Mouse (Mus musculus): ENCODE results near the gene Ablim1. TPM values are rescaled to one million over a fixed set of nuclear protein-coding genes. Genes with fewer than 3 reads are reported as not detected.
A peak's percentile ranks its signal among the peaks of the same experiment; 100 is the strongest.

The Ablim1 gene
- polyA plus RNA-seq, 1 experiment from 2014 or later = 41.9 TPM

DNA sequence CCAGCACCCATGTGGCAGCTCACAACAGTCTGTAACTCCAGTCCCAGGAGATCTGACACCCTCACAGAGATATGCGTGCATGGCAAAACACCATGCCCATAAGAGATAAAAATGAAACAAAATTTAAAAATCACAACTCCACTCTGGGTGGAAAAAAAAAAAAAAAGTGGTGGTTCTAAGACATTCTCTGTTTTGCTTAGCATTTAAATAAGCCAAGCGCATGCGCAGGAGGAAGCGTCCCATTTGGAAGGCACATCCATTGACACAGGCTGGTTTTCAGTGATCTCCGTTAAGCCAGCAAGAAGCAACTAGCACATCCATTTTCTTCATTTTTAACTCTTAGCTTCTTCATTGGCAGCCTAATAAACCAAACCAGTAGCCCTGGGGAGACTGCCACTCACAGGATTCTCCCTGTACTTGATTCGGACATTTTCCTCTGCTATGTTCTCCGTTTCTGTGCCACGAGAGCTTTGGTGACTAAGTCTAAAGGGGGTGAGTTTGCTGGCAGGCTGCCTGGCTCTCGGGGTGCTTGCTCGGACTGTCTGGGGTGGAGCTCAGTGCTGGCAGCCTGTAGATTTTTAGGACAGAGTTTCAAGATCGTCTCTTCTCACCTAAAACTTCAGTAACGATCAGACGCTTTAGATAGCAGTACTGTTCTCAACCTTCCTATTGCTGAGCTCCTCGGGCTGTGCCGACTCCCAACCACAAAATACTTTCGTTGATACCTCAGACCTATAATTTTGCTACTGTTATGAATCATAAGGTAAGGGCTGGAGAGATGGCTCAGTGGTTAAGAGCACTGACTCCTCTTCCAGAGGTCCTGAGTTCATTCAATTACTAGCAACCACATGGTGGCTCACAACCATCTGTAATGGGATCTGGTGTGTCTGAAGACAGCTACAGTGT lies 259.3 kb downstream of the Ablim1 start:
- Histone ChIP-seq H3K9me3 (peaks cover 5% of the 10 kb centered on the region), H3K4me1 (no peaks in the 10 kb centered on the region), H3K4me3 (no peak overlapping the region), H3K27me3 (ENCODE audit: insufficient read depth, poor library complexity, severe bottlenecking) (no peaks in the 10 kb centered on the region), H3K36me3 (peaks cover 68% of the 10 kb centered on the region), H3K27ac (no peak overlapping the region)
- no peak for DNase-seq (ENCODE audit: low spot score)
- WGBS = 90% methylated on average over 16 of the region's 16 CpGs

DNA sequence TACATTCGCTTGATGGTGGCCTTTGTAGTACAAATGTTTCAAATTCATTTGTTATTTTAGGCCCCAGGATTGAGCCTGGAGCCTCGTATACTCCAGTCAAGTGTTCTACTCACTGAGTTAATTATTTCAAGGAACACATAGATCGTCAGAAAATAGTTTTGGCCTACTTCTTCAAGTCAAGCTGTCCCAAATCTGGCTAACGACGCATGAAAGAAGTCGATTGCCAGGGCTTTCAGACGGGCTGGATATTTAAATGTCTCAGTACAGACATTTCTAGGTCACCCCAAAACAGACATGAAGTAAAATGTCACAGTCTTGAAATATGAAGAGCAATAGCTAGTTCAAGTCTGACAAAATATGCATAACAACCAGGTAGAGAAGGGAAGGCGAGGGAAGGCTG lies 261.8 kb downstream of the Ablim1 start:
- peaks cover 4% of the 10 kb centered on the region for H3K9me3 ChIP-seq
- DNase-seq (ENCODE audit: low spot score) = no peak
- no peaks in the 10 kb centered on the region for H3K4me1 ChIP-seq
- peaks cover 45% of the 10 kb centered on the region for H3K36me3 ChIP-seq
- no peak overlapping the region for H3K27ac ChIP-seq
- no peaks in the 10 kb centered on the region for H3K27me3 ChIP-seq (ENCODE audit: insufficient read depth, poor library complexity, severe bottlenecking)
- 84% methylated on average over 8 of the region's 8 CpGs for WGBS
- H3K4me3 ChIP-seq = no peak overlapping the region

DNA sequence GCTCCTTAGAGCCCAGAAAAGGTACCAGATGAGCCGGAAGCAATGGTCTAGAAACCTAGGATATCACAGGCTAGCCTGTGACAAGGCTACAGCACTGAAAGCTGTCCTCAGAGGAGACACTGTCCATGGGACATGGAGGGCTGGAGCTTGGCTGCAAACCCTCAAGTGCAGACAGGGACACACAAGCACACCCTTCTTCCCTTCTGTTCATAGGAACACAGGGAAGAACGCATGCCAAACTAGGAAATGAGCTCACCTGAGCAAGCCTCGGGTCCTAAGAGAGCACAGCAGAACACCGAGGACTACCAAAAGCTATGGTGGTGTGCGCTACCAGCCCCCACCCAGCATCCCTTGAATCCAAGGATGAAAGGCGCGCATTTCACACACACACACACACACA lies 262.7 kb downstream of the Ablim1 start:
- no peaks in the 10 kb centered on the region for H3K27me3 ChIP-seq (ENCODE audit: insufficient read depth, poor library complexity, severe bottlenecking)
- no peaks in the 10 kb centered on the region for H3K9me3 ChIP-seq
- H3K4me3 ChIP-seq = no peak overlapping the region
- 92% methylated on average over 6 of the region's 7 CpGs for WGBS
- peaks cover 44% of the 10 kb centered on the region for H3K36me3 ChIP-seq
- DNase-seq (ENCODE audit: low spot score) = no peak
- no peak overlapping the region for H3K27ac ChIP-seq
- H3K4me1 ChIP-seq = no peaks in the 10 kb centered on the region

DNA sequence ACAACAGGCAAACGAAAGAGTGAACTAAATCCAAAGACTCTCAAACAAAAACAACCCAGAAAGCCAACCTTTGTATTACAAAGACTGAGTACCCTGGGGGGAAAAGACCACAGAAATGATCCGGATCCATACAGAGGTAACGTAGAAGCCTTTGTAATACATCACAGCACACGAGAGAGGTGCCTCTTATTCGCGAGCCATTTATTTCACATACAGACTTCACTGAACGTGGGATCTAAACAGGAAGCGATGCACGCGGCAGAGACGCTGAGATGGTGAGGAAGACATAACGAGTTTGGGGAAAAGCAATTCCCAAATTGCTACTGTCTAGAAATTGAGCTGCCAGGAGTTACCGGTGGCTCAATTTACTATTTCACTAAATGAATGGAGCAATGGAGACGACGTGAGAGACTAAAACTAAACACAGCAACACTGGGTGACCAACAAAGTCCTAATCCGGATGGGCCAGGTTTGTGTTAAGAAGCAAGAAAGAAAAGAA lies 265.1 kb downstream of the Ablim1 start:
- H3K36me3 ChIP-seq = peaks cover 50% of the 10 kb centered on the region
- no peaks in the 10 kb centered on the region for H3K4me1 ChIP-seq
- H3K27ac ChIP-seq = no peak overlapping the region
- no peak for DNase-seq (ENCODE audit: low spot score)
- H3K9me3 ChIP-seq = no peaks in the 10 kb centered on the region
- H3K27me3 ChIP-seq (ENCODE audit: insufficient read depth, poor library complexity, severe bottlenecking) = no peaks in the 10 kb centered on the region
- no peak overlapping the region for H3K4me3 ChIP-seq
- 79% methylated on average over 16 of the region's 16 CpGs for WGBS

DNA sequence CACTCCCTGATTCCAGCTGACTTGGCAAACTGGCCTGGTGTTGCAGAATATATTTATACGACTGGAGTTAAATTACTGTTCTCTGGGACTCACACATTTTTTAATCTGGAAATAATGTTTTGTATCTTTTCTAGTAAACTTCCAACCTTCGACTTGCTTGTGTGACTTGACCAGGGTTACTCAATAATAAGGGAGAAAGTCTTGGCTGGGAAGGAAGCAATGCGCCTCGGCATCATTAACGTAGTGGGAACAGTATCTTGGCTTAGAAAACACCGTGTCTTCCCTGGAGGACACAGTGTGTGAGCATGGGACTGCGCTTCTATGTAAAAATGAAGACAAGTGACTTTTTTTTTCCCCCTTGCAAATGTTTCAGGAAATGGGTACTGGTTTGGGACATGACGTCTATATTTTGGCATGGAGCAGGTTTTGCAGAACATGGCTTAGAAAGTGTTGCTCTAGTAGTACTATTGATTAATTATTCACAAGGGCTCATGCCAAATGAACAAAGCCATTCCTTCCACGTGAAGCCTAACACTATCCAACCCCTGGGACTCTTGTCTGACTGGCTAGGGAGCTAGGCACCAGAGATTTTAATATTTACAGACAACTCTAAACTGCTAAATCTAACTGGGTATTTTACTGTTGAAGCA lies 266.9 kb downstream of the Ablim1 start:
- Histone ChIP-seq H3K36me3 (peaks cover 54% of the 10 kb centered on the region), H3K27ac (no peak overlapping the region), H3K27me3 (ENCODE audit: insufficient read depth, poor library complexity, severe bottlenecking) (no peaks in the 10 kb centered on the region), H3K4me3 (no peak overlapping the region), H3K4me1 (no peaks in the 10 kb centered on the region), H3K9me3 (no peaks in the 10 kb centered on the region)
- DNase-seq (ENCODE audit: low spot score) = no peak
- 88% methylated on average over 9 of the region's 9 CpGs for WGBS

DNA sequence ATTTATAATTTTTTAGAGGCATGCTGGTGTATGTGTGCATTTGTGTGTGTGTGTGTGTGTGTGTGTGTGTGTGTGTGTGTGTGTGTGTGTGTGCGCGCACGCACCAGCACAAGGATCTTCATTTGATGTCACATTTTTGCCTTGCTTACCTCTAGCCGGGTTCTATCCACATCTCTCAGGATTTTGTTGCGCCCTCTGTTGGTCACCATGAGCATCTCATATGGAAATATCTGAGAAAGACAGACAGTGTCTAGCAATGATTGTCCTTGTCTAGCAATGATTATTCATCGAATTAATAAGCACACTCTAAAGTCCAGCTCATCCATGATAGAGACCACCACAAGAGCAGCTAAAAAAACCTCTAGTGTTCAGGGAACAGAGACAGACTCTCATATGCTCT lies 275.5 kb downstream of the Ablim1 start:
- Histone ChIP-seq H3K36me3 (peaks cover 91% of the 10 kb centered on the region), H3K4me3 (no peak overlapping the region), H3K27me3 (ENCODE audit: insufficient read depth, poor library complexity, severe bottlenecking) (no peaks in the 10 kb centered on the region), H3K27ac (no peak overlapping the region), H3K4me1 (no peaks in the 10 kb centered on the region), H3K9me3 (no peaks in the 10 kb centered on the region)
- WGBS = 70% methylated on average over 6 of the region's 6 CpGs
- DNase-seq (ENCODE audit: low spot score) = no peak

DNA sequence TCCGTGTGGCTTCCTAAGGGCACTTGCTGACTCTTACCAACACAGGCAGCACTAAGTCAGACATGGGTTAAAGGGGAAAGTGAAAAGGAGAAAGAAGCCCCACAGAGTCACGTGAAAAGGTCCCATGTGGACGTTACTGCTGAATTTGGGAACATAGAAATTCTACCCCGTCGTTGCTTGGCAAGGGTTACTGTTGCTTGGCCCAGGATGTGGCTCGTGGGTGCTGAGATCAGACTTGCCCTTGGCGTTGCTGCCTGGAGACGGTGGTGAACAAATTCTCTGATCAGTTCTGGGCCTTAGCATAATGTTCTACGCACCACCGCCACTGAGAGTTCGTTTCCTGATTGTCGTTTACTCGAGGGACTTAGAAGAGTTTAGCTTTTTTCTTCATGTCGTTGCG lies 277.9 kb downstream of the Ablim1 start:
- H3K4me1 ChIP-seq = no peaks in the 10 kb centered on the region
- no peak overlapping the region for H3K27ac ChIP-seq
- no peaks in the 10 kb centered on the region for H3K27me3 ChIP-seq (ENCODE audit: insufficient read depth, poor library complexity, severe bottlenecking)
- peaks cover 74% of the 10 kb centered on the region for H3K36me3 ChIP-seq
- DNase-seq (ENCODE audit: low spot score) = no peak
- H3K4me3 ChIP-seq = no peak overlapping the region
- 91% methylated on average over 15 of the region's 15 CpGs for WGBS
- no peaks in the 10 kb centered on the region for H3K9me3 ChIP-seq

DNA sequence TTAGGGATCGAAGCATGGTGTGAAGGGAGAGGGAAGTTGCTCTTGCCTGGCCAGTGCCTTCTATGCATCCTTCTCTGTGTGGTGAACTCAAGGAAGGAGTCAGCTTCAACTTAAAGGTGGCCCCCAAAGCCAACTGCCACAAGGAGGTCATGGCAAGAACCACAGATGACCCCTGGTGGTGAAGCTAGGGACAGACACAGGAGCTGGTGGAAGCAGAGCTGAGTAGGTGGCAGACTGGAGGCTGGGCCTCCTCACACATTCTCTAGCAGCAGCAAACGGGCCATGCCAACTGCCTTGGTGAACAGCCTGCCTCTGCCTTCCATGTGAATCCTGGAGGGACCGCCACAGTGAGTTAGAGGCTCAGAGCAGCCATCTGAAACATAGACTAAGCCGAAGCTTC lies 283.1 kb downstream of the Ablim1 start:
- Histone ChIP-seq H3K27ac (no peak overlapping the region), H3K9me3 (peaks cover 1% of the 10 kb centered on the region; the same call in 1 of the 2 replicates), H3K4me3 (no peak overlapping the region), H3K4me1 (0 out of 2 replicates have a peak, but pooled peaks cover 7% of the 10 kb centered on the region), H3K36me3 (peaks cover 24% of the 10 kb centered on the region), H3K27me3 (ENCODE audit: insufficient read depth, poor library complexity, severe bottlenecking) (no peaks in the 10 kb centered on the region)
- WGBS = 63% methylated on average over 4 of the region's 4 CpGs
- no peak for DNase-seq (ENCODE audit: low spot score)

DNA sequence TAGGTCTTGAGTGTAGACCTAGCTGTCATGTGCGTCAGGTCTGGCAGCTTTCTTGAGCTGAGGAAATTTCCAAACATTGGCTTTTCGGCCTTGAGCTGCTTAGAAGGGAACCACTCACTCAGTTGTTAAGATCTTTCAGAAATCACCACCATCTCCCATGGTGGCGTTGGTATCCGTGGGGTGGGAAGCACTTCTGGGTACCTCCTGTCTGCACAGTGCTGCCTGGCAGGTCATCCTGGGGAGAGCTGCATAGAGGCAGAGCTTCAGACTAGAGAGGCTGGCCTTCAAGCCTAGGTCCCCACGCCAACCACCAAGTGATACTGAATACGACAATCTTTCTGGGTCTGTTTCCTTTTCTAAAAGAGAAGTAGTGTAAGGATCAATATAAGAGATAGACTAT lies 285.3 kb downstream of the Ablim1 start:
- Histone ChIP-seq H3K27me3 (ENCODE audit: insufficient read depth, poor library complexity, severe bottlenecking) (no peaks in the 10 kb centered on the region), H3K36me3 (peaks cover 9% of the 10 kb centered on the region; the same call in 1 of the 2 replicates), H3K27ac (no peak overlapping the region), H3K4me1 (0 out of 2 replicates have a peak, but pooled peaks cover 7% of the 10 kb centered on the region), H3K9me3 (peaks cover 3% of the 10 kb centered on the region; the same call in 1 of the 2 replicates), H3K4me3 (no peak overlapping the region)
- 90% methylated on average over 6 of the region's 6 CpGs for whole genome bisulfite sequencing
- DNase-seq (ENCODE audit: low spot score) = no peak

DNA sequence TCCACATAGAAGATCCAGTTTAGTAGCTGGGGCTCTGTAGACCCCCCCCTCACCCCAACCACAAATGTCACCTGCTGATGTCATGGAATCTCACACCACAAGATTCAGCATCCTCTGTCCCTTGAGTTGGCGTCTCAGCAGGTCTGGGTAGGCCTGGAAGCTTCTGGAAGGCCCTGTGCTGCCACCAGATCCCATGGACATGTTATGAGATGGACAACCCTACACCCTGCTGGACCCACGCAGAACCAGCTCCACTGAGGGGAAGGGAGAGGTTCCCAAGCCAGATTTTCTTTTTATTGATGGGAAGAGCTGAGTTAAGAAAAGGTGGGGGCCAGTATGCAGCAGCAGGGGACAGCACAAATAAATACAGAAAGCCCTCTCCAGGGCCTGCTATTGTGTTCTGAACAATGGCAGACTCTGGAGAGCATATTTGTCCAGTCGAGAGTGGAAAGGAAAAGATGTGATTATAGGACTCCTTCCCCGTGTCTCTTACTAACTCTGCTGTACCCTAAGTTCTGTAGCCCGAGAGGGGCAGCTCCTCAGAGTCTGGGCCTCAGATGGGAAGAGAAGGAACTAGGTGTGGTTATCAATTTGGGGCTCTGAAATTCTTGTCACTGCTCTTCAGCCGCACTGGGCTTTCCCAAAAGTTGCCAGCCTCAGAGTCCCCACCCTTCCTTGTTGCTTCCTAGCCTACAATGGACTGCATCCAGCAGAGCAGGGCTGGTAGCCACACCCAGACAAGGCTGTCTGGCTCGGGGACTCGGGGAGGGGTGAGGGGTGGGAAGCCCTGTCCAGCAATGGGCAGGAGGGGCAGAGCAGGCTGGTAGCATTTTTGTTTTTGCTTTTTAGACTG lies 286.2 kb downstream of the Ablim1 start:
- Histone ChIP-seq H3K9me3 (peaks cover 3% of the 10 kb centered on the region; the same call in 1 of the 2 replicates), H3K4me3 (no peak overlapping the region), H3K27me3 (ENCODE audit: insufficient read depth, poor library complexity, severe bottlenecking) (no peaks in the 10 kb centered on the region), H3K36me3 (peaks cover 7% of the 10 kb centered on the region; the same call in 1 of the 2 replicates), H3K27ac (no peak overlapping the region), H3K4me1 (0 out of 2 replicates have a peak, but pooled peaks cover 7% of the 10 kb centered on the region)
- WGBS = 57% methylated on average over 8 of the region's 8 CpGs
- DNase-seq (ENCODE audit: low spot score) = no peak

DNA sequence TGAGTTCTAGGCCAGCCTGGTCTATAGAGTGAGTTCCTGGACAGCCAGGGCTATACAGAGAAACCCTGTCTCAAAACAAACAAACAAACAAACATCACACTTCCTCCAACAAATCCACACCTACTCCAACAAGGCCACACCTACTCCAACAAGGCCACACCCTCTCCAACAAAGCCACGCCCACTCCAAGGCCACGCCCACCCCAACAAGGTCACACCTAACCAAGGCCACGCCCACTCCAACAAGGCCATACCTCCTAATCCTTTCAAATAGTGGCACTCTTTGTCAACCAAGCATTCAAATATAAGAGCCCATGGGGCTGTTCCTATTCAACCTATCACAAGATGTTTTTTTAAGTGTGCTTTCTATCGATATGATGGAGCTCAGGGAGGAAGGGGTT lies 288.2 kb downstream of the Ablim1 start:
- Histone ChIP-seq H3K27ac (no peak overlapping the region), H3K27me3 (ENCODE audit: insufficient read depth, poor library complexity, severe bottlenecking) (no peaks in the 10 kb centered on the region), H3K9me3 (peaks cover 3% of the 10 kb centered on the region; the same call in 1 of the 2 replicates), H3K4me3 (no peak overlapping the region), H3K36me3 (0 out of 2 replicates have a peak, but pooled peaks cover 3% of the 10 kb centered on the region), H3K4me1 (0 out of 2 replicates have a peak, but pooled peaks cover 8% of the 10 kb centered on the region)
- 65% methylated on average over 4 of the region's 4 CpGs for WGBS
- DNase-seq (ENCODE audit: low spot score) = no peak

DNA sequence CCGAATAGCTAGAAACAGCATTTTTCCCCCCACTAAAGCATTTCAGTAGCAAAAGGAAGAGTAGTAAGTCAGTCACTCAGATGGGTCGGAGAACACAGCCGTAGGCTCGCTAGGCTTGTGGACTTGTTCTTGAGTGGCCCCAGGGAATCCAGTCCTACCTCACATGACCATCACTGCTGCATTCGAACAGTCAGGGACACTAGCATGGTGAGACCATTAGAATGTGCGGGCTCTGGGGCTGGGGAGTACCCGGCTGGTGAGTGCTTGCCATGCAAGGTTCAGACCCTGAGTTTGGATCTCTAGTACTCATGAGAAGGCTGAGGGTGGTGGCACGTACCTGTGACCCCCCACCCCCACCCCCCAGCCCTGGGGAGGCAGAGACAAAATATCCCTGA lies 296.9 kb downstream of the Ablim1 start:
- Histone ChIP-seq H3K36me3 (no peaks in the 10 kb centered on the region), H3K4me3 (no peak overlapping the region), H3K9me3 (no peaks in the 10 kb centered on the region), H3K27ac (peak overlapping the region; percentile 36; the same call in 1 of the 2 replicates), H3K4me1 (peaks cover 20% of the 10 kb centered on the region), H3K27me3 (ENCODE audit: insufficient read depth, poor library complexity, severe bottlenecking) (no peaks in the 10 kb centered on the region)
- 76% methylated on average over 8 of the region's 8 CpGs for WGBS
- DNase-seq (ENCODE audit: low spot score) = no peak
